ENCODE assay signal across 8 mouse cellular contexts in the genomic region with DNA sequence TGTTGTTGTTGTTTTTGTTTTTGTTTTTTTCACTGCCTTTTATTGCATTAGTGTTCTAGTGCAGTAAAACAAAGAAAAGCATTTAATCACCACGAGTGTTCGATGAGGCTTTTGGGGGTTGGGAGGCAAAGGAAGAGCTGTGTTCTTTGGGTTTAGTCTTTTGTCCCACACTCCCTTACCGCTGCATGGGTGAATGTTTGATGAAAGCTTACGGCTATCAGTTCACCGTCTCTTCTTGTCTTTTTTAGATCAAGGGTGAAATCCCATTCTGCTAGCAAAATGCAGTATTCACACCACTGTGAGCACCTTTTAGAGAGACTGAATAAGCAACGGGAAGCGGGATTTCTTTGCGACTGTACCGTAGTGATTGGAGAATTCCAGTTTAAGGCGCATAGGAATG. TPM values are rescaled to one million over a fixed set of nuclear protein-coding genes. Genes with fewer than 3 reads are reported as not detected.
DNase-seq lines count a peak whose midpoint lies in the region; ATAC-seq and TF ChIP-seq lines count a peak whose summit lies in the region.

No protein-coding gene starts in this region.

- no peak for DNase-seq in lung, postnatal 25 days (ENCODE audit: low spot score)
- no peak for DNase-seq in limb, embryonic 11.5 days (ENCODE audit: low spot score)
- DNase-seq in spleen, adult 12 weeks (ENCODE audit: low spot score), result no peak
- no peak for DNase-seq in adrenal gland, adult 18-20 months (ENCODE audit: low spot score in 2 of 2)
- DNase-seq in thymus, postnatal 36 days, result no peak

- H3K4me1 ChIP-seq in lung, embryonic 15.5 days, result peaks cover 15% of the 10 kb centered on the region
- no peaks in the 10 kb centered on the region for H3K4me1 ChIP-seq in embryonic fibroblast, embryonic 13.5 days (ENCODE audit: control insufficient read depth, insufficient read depth, low read length)
- peaks cover 7% of the 10 kb centered on the region; the same call in 1 of the 2 replicates for H3K4me1 ChIP-seq in limb, embryonic 11.5 days (ENCODE audit: control insufficient read depth, insufficient read depth, low read length)
- peaks cover 14% of the 10 kb centered on the region for H3K4me1 ChIP-seq in olfactory bulb, adult 2 months (ENCODE audit: control insufficient read depth, insufficient read depth, low read length)

- H3K4me2 ChIP-seq in lung, embryonic 15.5 days, result peak overlapping the region; percentile 87
- H3K4me2 ChIP-seq in limb, embryonic 11.5 days (ENCODE audit: low read depth, severe bottlenecking), result peak overlapping the region; percentile 40

- no peaks in the 10 kb centered on the region for H3K9me3 ChIP-seq in lung, embryonic 15.5 days
- no peaks in the 10 kb centered on the region for H3K9me3 ChIP-seq in limb, embryonic 11.5 days (ENCODE audit: control insufficient read depth, low read length)

- 34% methylated on average over 10 of the region's 10 CpGs for WGBS in lung, embryonic 15.5 days
- 44% methylated on average over 10 of the region's 10 CpGs for WGBS in limb, embryonic 11.5 days
- 19% methylated on average over 10 of the region's 10 CpGs for WGBS in olfactory bulb, adult 2 months

- no peaks in the 10 kb centered on the region; the same call in 1 of the 2 replicates for H3K27me3 ChIP-seq in lung, embryonic 15.5 days
- 0 out of 2 replicates have a peak, but pooled peaks cover 2% of the 10 kb centered on the region for H3K27me3 ChIP-seq in limb, embryonic 11.5 days (ENCODE audit: control insufficient read depth, insufficient read depth, low read length)

- H3K9ac ChIP-seq in lung, embryonic 15.5 days, result peak overlapping the region; percentile 57
- H3K9ac ChIP-seq in limb, embryonic 11.5 days (ENCODE audit: low read length), result no peak overlapping the region

- no peak for ATAC-seq in lung, embryonic 15.5 days (ENCODE audit: borderline replicate concordance, extremely low read depth, low FRiP score, low TSS enrichment)
- no peak for ATAC-seq in limb, embryonic 11.5 days (ENCODE audit: insufficient number of reproducible peaks, low FRiP score, low TSS enrichment, low read depth)

- H3K4me3 ChIP-seq in lung, embryonic 15.5 days, result peak overlapping the region; percentile 58
- peak overlapping the region; percentile 76 for H3K4me3 ChIP-seq in embryonic fibroblast, embryonic 13.5 days (ENCODE audit: insufficient read depth, low read length)
- peak overlapping the region; percentile 93 for H3K4me3 ChIP-seq in limb, embryonic 11.5 days (ENCODE audit: low read depth, low read length)
- peak overlapping the region; percentile 19 for H3K4me3 ChIP-seq in olfactory bulb, adult 2 months (ENCODE audit: insufficient read depth, low read depth, low read length)

- no peak for TF ChIP-seq CTCF in embryonic fibroblast, embryonic 13.5 days (IDR thresholded peaks at IDR 0.05; ENCODE audit: borderline replicate concordance, insufficient read depth, low read length)
- no peak for TF ChIP-seq CTCF in olfactory bulb, adult 2 months (IDR thresholded peaks at IDR 0.05; ENCODE audit: insufficient read depth, low read depth, low read length)

- TF ChIP-seq POLR2A in embryonic fibroblast, embryonic 13.5 days (IDR thresholded peaks at IDR 0.05; ENCODE audit: low read depth, low read length), result no peak
- no peak for TF ChIP-seq POLR2A in olfactory bulb, adult 2 months (IDR thresholded peaks at IDR 0.05; ENCODE audit: insufficient read depth, low read depth, low read length)

- no peak overlapping the region for H3K27ac ChIP-seq in lung, embryonic 15.5 days
- no peak overlapping the region for H3K27ac ChIP-seq in embryonic fibroblast, embryonic 13.5 days (ENCODE audit: insufficient read depth, low read length)
- H3K27ac ChIP-seq in limb, embryonic 11.5 days (replicated peaks; ENCODE audit: low read depth, low read length), result no peak overlapping the region
- H3K27ac ChIP-seq in olfactory bulb, adult 2 months (ENCODE audit: insufficient read depth, low read depth, low read length), result no peak overlapping the region

- H3K36me3 ChIP-seq in lung, embryonic 15.5 days, result peaks cover 23% of the 10 kb centered on the region
- peaks cover 6% of the 10 kb centered on the region for H3K36me3 ChIP-seq in limb, embryonic 11.5 days (ENCODE audit: control insufficient read depth, insufficient read depth, low read length)

RNA-seq across cellular contexts. Expression of gene Mynn, which starts 1.4 kb away (rescaled TPM):
- polyA plus RNA-seq in lung, embryonic 15.5 days (2015; fragmentation: Nextera tagmentation; extraction: Ambion mirVana), result 28.1 and 31.7 TPM in 2 replicates
- 22.9 and 24.3 TPM in 2 replicates for polyA plus RNA-seq in embryonic fibroblast, embryonic 13.5 days (2011; ENCODE audit: insufficient read length, low read depth, missing spikeins)
- 32.1 and 37.8 TPM in 2 replicates for polyA plus RNA-seq in limb, embryonic 11.5 days (2014; fragmentation: Nextera tagmentation; extraction: Ambion mirVana)
- polyA plus RNA-seq in olfactory bulb, adult 2 months (2012; ENCODE audit: insufficient read depth, insufficient read length, low replicate concordance, missing spikeins), result 87.6 TPM in 1 of 2 replicates, not detected in the other
- 10 to 100 TPM; 17.3 to 23.3 TPM for total RNA-seq in adrenal gland, adult 18-20 months (2021)

RNA-seq across cellular contexts. Expression of gene Actrt3, which starts 3.5 kb away (rescaled TPM):
- not detected in 2 replicates for polyA plus RNA-seq in lung, embryonic 15.5 days (2015; fragmentation: Nextera tagmentation; extraction: Ambion mirVana)
- not detected in 2 replicates for polyA plus RNA-seq in embryonic fibroblast, embryonic 13.5 days (2011; ENCODE audit: insufficient read length, low read depth, missing spikeins)
- 0.24 TPM in 1 of 2 replicates, not detected in the other for polyA plus RNA-seq in limb, embryonic 11.5 days (2014; fragmentation: Nextera tagmentation; extraction: Ambion mirVana)
- polyA plus RNA-seq in olfactory bulb, adult 2 months (2012; ENCODE audit: insufficient read depth, insufficient read length, low replicate concordance, missing spikeins), result not detected in 2 replicates
- total RNA-seq in adrenal gland, adult 18-20 months (2021), result not detected

RNA-seq across cellular contexts. Expression of gene Lrriq4, which starts 41.1 kb away (rescaled TPM):
- polyA plus RNA-seq in lung, embryonic 15.5 days (2015; fragmentation: Nextera tagmentation; extraction: Ambion mirVana), result not detected in 2 replicates
- not detected in 2 replicates for polyA plus RNA-seq in embryonic fibroblast, embryonic 13.5 days (2011; ENCODE audit: insufficient read length, low read depth, missing spikeins)
- polyA plus RNA-seq in limb, embryonic 11.5 days (2014; fragmentation: Nextera tagmentation; extraction: Ambion mirVana), result not detected in 2 replicates
- not detected in 2 replicates for polyA plus RNA-seq in olfactory bulb, adult 2 months (2012; ENCODE audit: insufficient read depth, insufficient read length, low replicate concordance, missing spikeins)
- total RNA-seq in adrenal gland, adult 18-20 months (2021), result not detected

RNA-seq across cellular contexts. Expression of gene Lrrc34, which starts 44.4 kb away (rescaled TPM):
- 2.9 and 3.1 TPM in 2 replicates for polyA plus RNA-seq in lung, embryonic 15.5 days (2015; fragmentation: Nextera tagmentation; extraction: Ambion mirVana)
- polyA plus RNA-seq in embryonic fibroblast, embryonic 13.5 days (2011; ENCODE audit: insufficient read length, low read depth, missing spikeins), result not detected in 2 replicates
- 2.1 and 2.6 TPM in 2 replicates for polyA plus RNA-seq in limb, embryonic 11.5 days (2014; fragmentation: Nextera tagmentation; extraction: Ambion mirVana)
- not detected in 2 replicates for polyA plus RNA-seq in olfactory bulb, adult 2 months (2012; ENCODE audit: insufficient read depth, insufficient read length, low replicate concordance, missing spikeins)
- not detected for total RNA-seq in adrenal gland, adult 18-20 months (2021)

RNA-seq across cellular contexts. Expression of gene Mecom, which starts 55.4 kb away (rescaled TPM):
- 65.4 and 68.8 TPM in 2 replicates for polyA plus RNA-seq in lung, embryonic 15.5 days (2015; fragmentation: Nextera tagmentation; extraction: Ambion mirVana)
- polyA plus RNA-seq in embryonic fibroblast, embryonic 13.5 days (2011; ENCODE audit: insufficient read length, low read depth, missing spikeins), result 59.6 and 74.4 TPM in 2 replicates
- 218 and 228 TPM in 2 replicates for polyA plus RNA-seq in limb, embryonic 11.5 days (2014; fragmentation: Nextera tagmentation; extraction: Ambion mirVana)
- polyA plus RNA-seq in olfactory bulb, adult 2 months (2012; ENCODE audit: insufficient read depth, insufficient read length, low replicate concordance, missing spikeins), result not detected in 2 replicates
- 10 to 100 TPM in 1 of 2 experiments, 1 to 10 TPM in 1; 4.7 to 10.2 TPM for total RNA-seq in adrenal gland, adult 18-20 months (2021)

Comparison
In these comparisons a context has a peak if more than half of its experiments do, and no peak if none do; other contexts are left out.
1. H3K4me3 ChIP-seq: peak in every context shown above with its lines; median percentile 93 in limb, embryonic 11.5 days; 76 in embryonic fibroblast, embryonic 13.5 days; 58 in lung, embryonic 15.5 days; 19 in olfactory bulb, adult 2 months.